ENCODE assay signal across 7 mouse cellular contexts in the genomic region with DNA sequence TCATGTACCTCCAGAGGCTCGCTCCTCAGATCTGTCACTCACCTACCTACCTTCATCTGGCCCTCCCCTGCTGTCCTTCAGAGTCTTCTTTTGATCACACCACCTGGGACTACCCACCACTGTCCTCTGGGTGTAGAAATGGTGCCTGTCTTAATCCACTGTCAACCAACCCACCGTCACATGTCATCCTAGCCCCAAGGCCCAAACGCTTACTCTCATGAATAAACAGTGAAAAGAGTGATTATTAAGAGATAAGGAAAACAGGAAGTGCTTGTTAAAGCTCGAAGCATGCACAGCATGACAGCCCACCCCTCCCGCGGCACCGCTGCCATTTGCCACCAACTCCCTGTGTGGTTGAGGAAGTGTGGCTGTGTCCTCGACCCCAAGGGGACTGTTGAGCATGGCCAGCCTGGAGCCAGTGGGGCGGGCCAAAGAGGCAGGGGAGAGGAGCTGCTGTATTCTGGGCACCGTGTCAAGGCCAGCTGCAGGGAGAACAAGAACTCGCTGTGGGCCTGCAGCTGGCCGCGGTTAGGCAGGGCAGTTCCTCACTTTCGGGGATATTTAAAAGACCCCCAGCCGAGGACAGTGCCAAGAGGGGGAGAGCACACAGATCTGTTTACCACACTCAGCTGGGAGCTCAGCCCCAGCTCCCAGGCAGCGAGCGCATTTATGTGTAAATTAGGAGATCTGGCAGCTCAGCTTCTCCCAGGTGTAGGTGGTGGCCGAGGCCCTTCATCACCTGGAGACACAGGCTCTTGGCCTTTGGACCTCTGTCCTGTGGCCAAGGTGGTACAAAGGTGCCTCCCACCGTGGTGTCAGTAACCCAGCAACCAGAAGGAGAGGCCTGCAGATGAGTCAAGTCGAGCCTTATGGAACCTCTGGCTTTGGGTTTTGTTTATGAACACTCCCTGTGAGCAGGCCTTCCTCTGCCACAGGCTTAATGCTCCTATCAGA.
DNase-seq lines count a peak whose midpoint lies in the region; ATAC-seq and TF ChIP-seq lines count a peak whose summit lies in the region.

No protein-coding gene starts in this region.

- no peaks in the 10 kb centered on the region for H3K9me3 ChIP-seq in intestine, postnatal 0 days (ENCODE audit: control insufficient read depth)
- no peaks in the 10 kb centered on the region for H3K9me3 ChIP-seq in midbrain, embryonic 13.5 days
- no peaks in the 10 kb centered on the region for H3K9me3 ChIP-seq in stomach, embryonic 14.5 days (ENCODE audit: control insufficient read depth, low read depth, low read length)

- H3K4me2 ChIP-seq in intestine, postnatal 0 days (replicated peaks; ENCODE audit: low read depth), result no peak overlapping the region
- peak overlapping the region; percentile 26 for H3K4me2 ChIP-seq in midbrain, embryonic 13.5 days (replicated peaks)
- no peak overlapping the region for H3K4me2 ChIP-seq in stomach, embryonic 14.5 days (replicated peaks; ENCODE audit: low read depth, low read length)

- no peak overlapping the region for H3K4me3 ChIP-seq in heart, adult 2 months
- no peak overlapping the region for H3K4me3 ChIP-seq in intestine, postnatal 0 days (ENCODE audit: low read depth, low read length)
- H3K4me3 ChIP-seq in midbrain, embryonic 13.5 days (replicated peaks), result no peak overlapping the region
- H3K4me3 ChIP-seq in stomach, embryonic 14.5 days (ENCODE audit: low read depth, low read length), result no peak overlapping the region

- no peaks in the 10 kb centered on the region for H3K79me2 ChIP-seq in heart, adult 2 months (replicated peaks; ENCODE audit: control insufficient read depth, insufficient read depth, low read length)

- no peaks in the 10 kb centered on the region for H3K27me3 ChIP-seq in heart, adult 2 months (ENCODE audit: control insufficient read depth, insufficient read depth, low read length)
- H3K27me3 ChIP-seq in intestine, postnatal 0 days (replicated peaks; ENCODE audit: control insufficient read depth, insufficient read depth, low read length), result no peaks in the 10 kb centered on the region
- no peaks in the 10 kb centered on the region for H3K27me3 ChIP-seq in midbrain, embryonic 13.5 days
- no peaks in the 10 kb centered on the region for H3K27me3 ChIP-seq in stomach, embryonic 14.5 days (ENCODE audit: control insufficient read depth, insufficient read depth, low read length)

- peak; percentile 71 for ATAC-seq in intestine, postnatal 0 days
- peak; percentile 81 for ATAC-seq in midbrain, embryonic 13.5 days
- ATAC-seq in stomach, embryonic 14.5 days (ENCODE audit: insufficient number of reproducible peaks, insufficient read depth, low FRiP score, low read depth), result peak; percentile 51; the same call in 1 of the 2 replicates

- DNase-seq in adrenal gland, postnatal 10 days, result peak; percentile 86
- DNase-seq in embryo, embryonic 9.5 days (ENCODE audit: extremely low spot score), result peak; percentile 10
- DNase-seq in heart, adult 2 months, result peak; percentile 71 to 79
- peak; percentile 48 to 49 for DNase-seq in left cerebral cortex, postnatal 36 days (ENCODE audit: low spot score in 2 of 2)

- 20% methylated on average over 20 of the region's 20 CpGs for WGBS in heart, adult 2 months
- 26% methylated on average over 20 of the region's 20 CpGs for WGBS in intestine, postnatal 0 days
- WGBS in midbrain, embryonic 13.5 days, result 8% methylated on average over 20 of the region's 20 CpGs
- WGBS in stomach, embryonic 14.5 days, result 10% methylated on average over 20 of the region's 20 CpGs

- intact Hi-C loops in heart, adult 2 months (cut with DNase I), result no loop called here
- intact Hi-C loops in left cerebral cortex, postnatal 36 days (cut with DNase I), result no loop called here

- no peaks in the 10 kb centered on the region for H3K36me3 ChIP-seq in heart, adult 2 months (ENCODE audit: control insufficient read depth, insufficient read depth, low read length)
- no peaks in the 10 kb centered on the region; the same call in 1 of the 2 replicates for H3K36me3 ChIP-seq in intestine, postnatal 0 days (ENCODE audit: control insufficient read depth, insufficient read depth)
- H3K36me3 ChIP-seq in midbrain, embryonic 13.5 days, result no peaks in the 10 kb centered on the region
- no peaks in the 10 kb centered on the region for H3K36me3 ChIP-seq in stomach, embryonic 14.5 days (ENCODE audit: control insufficient read depth, insufficient read depth, low read length)

- TF ChIP-seq EP300 in heart, adult 2 months (IDR thresholded peaks at IDR 0.05; ENCODE audit: insufficient read depth, low read depth, low read length), result 0 out of 2 replicates have a peak, but pooled peaks have one; percentile 24

- no peak overlapping the region for H3K9ac ChIP-seq in heart, adult 2 months (ENCODE audit: low read depth, low read length)
- H3K9ac ChIP-seq in intestine, postnatal 0 days (ENCODE audit: low read depth, low read length), result no peak overlapping the region
- no peak overlapping the region for H3K9ac ChIP-seq in midbrain, embryonic 13.5 days (replicated peaks)
- H3K9ac ChIP-seq in stomach, embryonic 14.5 days (replicated peaks; ENCODE audit: low read depth, low read length), result no peak overlapping the region

- no peak overlapping the region for H3K27ac ChIP-seq in heart, adult 2 months
- no peak overlapping the region for H3K27ac ChIP-seq in intestine, postnatal 0 days (ENCODE audit: low read depth, low read length)
- H3K27ac ChIP-seq in midbrain, embryonic 13.5 days, result peak overlapping the region; percentile 35
- H3K27ac ChIP-seq in stomach, embryonic 14.5 days (ENCODE audit: low read length), result no peak overlapping the region; the same call in 1 of the 2 replicates

- TF ChIP-seq CTCF in heart, adult 2 months (IDR thresholded peaks at IDR 0.05), result no peak
- TF ChIP-seq CTCF in intestine, postnatal 0 days (IDR thresholded peaks at IDR 0.05; ENCODE audit: low read depth), result no peak

- peaks cover 5% of the 10 kb centered on the region for H3K4me1 ChIP-seq in heart, adult 2 months (ENCODE audit: control insufficient read depth, insufficient read depth, low read length)
- H3K4me1 ChIP-seq in intestine, postnatal 0 days (replicated peaks; ENCODE audit: control insufficient read depth, insufficient read depth, low read length), result peaks cover 7% of the 10 kb centered on the region; the same call in 1 of the 2 replicates
- peaks cover 12% of the 10 kb centered on the region for H3K4me1 ChIP-seq in midbrain, embryonic 13.5 days (replicated peaks)
- peaks cover 13% of the 10 kb centered on the region for H3K4me1 ChIP-seq in stomach, embryonic 14.5 days (ENCODE audit: control insufficient read depth, insufficient read depth, low read length)

- TF ChIP-seq POLR2A in heart, adult 2 months (IDR thresholded peaks at IDR 0.05; ENCODE audit: insufficient read depth, low read depth, low read length), result no peak

Comparison
In these comparisons a context has a peak if more than half of its experiments do, and no peak if none do; other contexts are left out.
1. DNase-seq: peak in every context shown above with its lines; median percentile 86 in adrenal gland, postnatal 10 days; 75 in heart, adult 2 months; 48 in left cerebral cortex, postnatal 36 days; 10 in embryo, embryonic 9.5 days.